Mouse (Mus musculus) forebrain, embryonic 13.5 days (tissue): Measurements from ENCODE around the gene Zfp266. TPM values are rescaled to one million over a fixed set of nuclear protein-coding genes. Genes with fewer than 3 reads are reported as not detected.
A peak's percentile ranks its signal among the peaks of the same experiment; 100 is the strongest.

Source experiments
- ATAC-seq: fragments of 200-750 bp; cut with Nextera tagmentation; 2 replicates; pipeline ENCODE4 v1.8.0; 2017
- H3K27ac ChIP-seq: fragments of 300-500 bp; sonication (generic); 2 replicates; pipeline ENCODE4 v1.5.1; 2015; ENCODE audit warnings: inconsistent platforms, mild to moderate bottlenecking, moderate library complexity
- H3K27me3 ChIP-seq: fragments of 300-500 bp; sonication (generic); 2 replicates; pipeline ENCODE4 v1.6.1; 2015; ENCODE audit warnings: mild to moderate bottlenecking, inconsistent platforms
- H3K36me3 ChIP-seq: fragments of 300-500 bp; sonication (generic); 2 replicates; pipeline ENCODE4 v1.6.1; 2015; ENCODE audit warnings: mild to moderate bottlenecking, inconsistent platforms; ENCODE audit not compliant: poor library complexity, severe bottlenecking
- H3K4me1 ChIP-seq: fragments of 300-500 bp; sonication (generic); 2 replicates; pipeline ENCODE4 v1.6.1; 2015; ENCODE audit warnings: inconsistent platforms
- H3K4me2 ChIP-seq: fragments of 300-500 bp; sonication (generic); 2 replicates; pipeline ENCODE4 v1.6.1; 2015; ENCODE audit warnings: inconsistent platforms, mild to moderate bottlenecking, moderate library complexity
- H3K4me3 ChIP-seq: fragments of 300-500 bp; sonication (generic); 2 replicates; pipeline ENCODE4 v1.5.1; 2015; ENCODE audit warnings: mild to moderate bottlenecking, inconsistent platforms
- H3K9ac ChIP-seq: fragments of 300-500 bp; sonication (generic); 2 replicates; pipeline ENCODE4 v1.6.1; 2015; ENCODE audit warnings: mild to moderate bottlenecking, inconsistent platforms
- H3K9me3 ChIP-seq: fragments of 300-500 bp; sonication (generic); replicated peaks from 2 replicates; pipeline ENCODE4 v1.6.1; 2016; ENCODE audit warnings: inconsistent platforms
- WGBS: fragments of 180-500 bp; shearing (Covaris S2); methylation state at CpG from one replicate; pipeline ENCODE4 v1.1.7; 2015; 5-methylcytosine and 5-hydroxymethylcytosine counted together
- polyA plus RNA-seq: library from polyadenylated mRNA; unstranded; fragments of >200 nt; fragmentation: Nextera tagmentation; extraction: Ambion mirVana; gene quantifications from 2 replicates; pipeline ENCODE4 v1.2.1, GENCODE M21; 2015

Zfp266 gene
- polyA plus RNA-seq, 1 experiment from 2014 or later: 158 TPM

DNA sequence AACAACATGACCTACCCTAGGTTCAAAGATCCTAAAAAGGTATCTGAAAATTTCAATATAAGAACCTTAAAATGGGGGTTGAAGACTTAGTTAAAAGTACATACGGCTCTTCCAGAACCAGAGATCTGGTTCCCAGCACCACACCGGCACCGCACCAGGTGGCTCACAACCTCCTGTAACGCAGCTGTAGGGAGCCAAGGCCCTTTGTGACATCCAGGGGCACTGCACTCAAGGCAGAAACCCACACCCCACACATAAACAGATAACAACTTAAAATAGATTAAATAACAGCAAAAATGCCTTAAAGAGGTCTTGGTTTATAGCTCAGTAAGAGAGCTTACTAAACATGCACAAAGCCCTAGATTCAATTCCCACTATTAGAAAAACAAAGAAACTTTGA lies 1.3 kb downstream of the Zfp266 start:
- ATAC-seq: no peak
- Histone ChIP-seq H3K4me2 (peak overlapping the region; percentile 93), H3K4me3 (peak overlapping the region; percentile 89), H3K4me1 (peaks cover 47% of the 10 kb centered on the region), H3K9ac (peak overlapping the region; percentile 74), H3K36me3 (peaks cover 36% of the 10 kb centered on the region), H3K27me3 (no peaks in the 10 kb centered on the region), H3K27ac (no peak overlapping the region), H3K9me3 (no peaks in the 10 kb centered on the region)
- WGBS: 8% methylated on average over 4 of the region's 4 CpGs

GRCm38 (mm10) chr9:20518708-20519107 lies 2.5 kb downstream of the Zfp266 start:
- Histone ChIP-seq H3K4me3 (peak overlapping the region; percentile 89; the same call in 1 of the 2 replicates), H3K27me3 (no peaks in the 10 kb centered on the region), H3K9me3 (no peaks in the 10 kb centered on the region), H3K27ac (no peak overlapping the region), H3K36me3 (peaks cover 47% of the 10 kb centered on the region), H3K4me2 (peak overlapping the region; percentile 93), H3K9ac (peak overlapping the region; percentile 74; the same call in 1 of the 2 replicates), H3K4me1 (peaks cover 58% of the 10 kb centered on the region)
- ATAC-seq: no peak
- 88% methylated on average over 4 of the region's 4 CpGs for WGBS

GRCm38 (mm10) chr9:20517727-20518126 lies 3.5 kb downstream of the Zfp266 start:
- WGBS: 97% methylated on average over 1 of the region's 1 CpGs
- H3K4me1 ChIP-seq: peaks cover 65% of the 10 kb centered on the region
- H3K36me3 ChIP-seq: peaks cover 57% of the 10 kb centered on the region

DNA sequence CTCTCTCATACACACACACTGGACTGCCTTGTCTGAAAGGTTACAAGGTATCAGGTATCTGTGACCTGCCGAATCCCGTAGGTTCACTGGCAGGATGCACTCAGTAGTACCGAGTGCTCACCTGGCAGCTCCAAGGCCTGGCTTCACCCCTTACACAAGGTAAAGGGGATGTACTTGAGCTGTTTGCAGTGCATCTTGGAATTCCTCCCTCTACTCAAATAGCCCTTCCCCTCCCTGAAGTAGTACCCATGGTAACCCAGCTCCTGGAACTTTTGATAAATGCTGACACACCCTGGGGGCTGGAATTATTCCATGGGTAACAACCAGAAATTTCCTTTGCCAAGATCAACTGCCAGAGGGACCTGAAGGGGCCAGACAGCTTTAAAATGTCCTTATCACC lies 7.2 kb downstream of the Zfp266 start:
- WGBS: 89% methylated on average over 3 of the region's 3 CpGs
- Histone ChIP-seq H3K36me3 (peaks cover 79% of the 10 kb centered on the region), H3K4me3 (no peak overlapping the region), H3K9ac (no peak overlapping the region), H3K27ac (no peak overlapping the region), H3K4me2 (no peak overlapping the region), H3K9me3 (no peaks in the 10 kb centered on the region), H3K4me1 (peaks cover 48% of the 10 kb centered on the region), H3K27me3 (no peaks in the 10 kb centered on the region)
- ATAC-seq: no peak

More at GRCm38 (mm10) chr9:20517727-20518126, 3.5 kb downstream of the Zfp266 start:
- H3K9ac ChIP-seq: no peak overlapping the region
- no peak for ATAC-seq
- no peak overlapping the region for H3K4me2 ChIP-seq
- no peaks in the 10 kb centered on the region for H3K27me3 ChIP-seq
- H3K4me3 ChIP-seq: no peak overlapping the region
- H3K9me3 ChIP-seq: no peaks in the 10 kb centered on the region
- H3K27ac ChIP-seq: no peak overlapping the region

DNA sequence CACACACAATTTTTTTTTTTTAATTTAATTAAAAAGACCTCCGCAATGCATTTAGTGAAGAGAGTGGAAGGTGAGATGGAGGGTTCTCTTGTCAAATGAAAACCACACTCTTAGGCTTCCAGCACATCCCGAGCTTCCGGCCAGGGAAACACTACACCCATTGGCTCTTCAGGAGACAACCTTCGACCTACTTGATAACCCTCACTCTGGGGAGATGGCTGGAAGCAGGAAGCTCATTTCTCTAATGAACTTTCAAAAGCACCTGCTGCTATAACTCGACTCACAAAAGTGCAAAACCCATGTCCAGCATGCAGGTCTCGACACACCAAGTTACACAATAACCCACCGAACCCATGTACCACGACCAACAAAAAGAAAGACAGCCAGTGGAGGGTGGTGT lies 8.5 kb downstream of the Zfp266 start:
- Histone ChIP-seq H3K27ac (no peak overlapping the region), H3K36me3 (peaks cover 69% of the 10 kb centered on the region), H3K9me3 (no peaks in the 10 kb centered on the region), H3K4me1 (peaks cover 36% of the 10 kb centered on the region), H3K4me2 (no peak overlapping the region), H3K27me3 (no peaks in the 10 kb centered on the region), H3K9ac (no peak overlapping the region), H3K4me3 (no peak overlapping the region)
- no peak for ATAC-seq
- 87% methylated on average over 8 of the region's 8 CpGs for WGBS

GRCm38 (mm10) chr9:20511645-20512044 lies 9.6 kb downstream of the Zfp266 start:
- peaks cover 27% of the 10 kb centered on the region; the same call in 1 of the 2 replicates for H3K4me1 ChIP-seq
- H3K27me3 ChIP-seq: no peaks in the 10 kb centered on the region
- no peak for ATAC-seq
- peaks cover 70% of the 10 kb centered on the region for H3K36me3 ChIP-seq
- H3K9ac ChIP-seq: no peak overlapping the region
- H3K27ac ChIP-seq: no peak overlapping the region
- H3K9me3 ChIP-seq: no peaks in the 10 kb centered on the region
- no peak overlapping the region for H3K4me3 ChIP-seq
- no peak overlapping the region for H3K4me2 ChIP-seq
- WGBS: 91% methylated on average over 4 of the region's 4 CpGs

DNA sequence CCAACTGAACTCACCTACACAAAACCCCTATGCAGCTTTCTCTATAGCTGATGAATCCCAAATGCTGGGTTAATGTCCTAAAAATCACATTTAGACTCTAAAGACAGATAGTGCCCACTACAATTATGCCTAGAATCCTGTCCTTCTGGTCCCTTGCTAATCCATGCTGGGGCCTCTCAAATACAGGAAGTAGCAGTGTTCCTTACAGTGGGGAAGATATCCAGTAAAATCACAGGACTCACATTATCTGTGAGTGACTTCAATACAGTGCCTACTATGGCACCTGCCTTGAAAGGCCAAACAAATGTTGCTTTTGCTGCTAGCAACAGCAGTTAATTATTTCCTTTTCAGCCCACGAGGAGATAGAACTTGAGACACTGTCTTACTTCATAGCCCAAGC lies 10.9 kb downstream of the Zfp266 start:
- no peak for ATAC-seq
- 69% methylated on average over 1 of the region's 1 CpGs for WGBS
- Histone ChIP-seq H3K36me3 (peaks cover 70% of the 10 kb centered on the region), H3K4me1 (peaks cover 21% of the 10 kb centered on the region; the same call in 1 of the 2 replicates), H3K4me2 (no peak overlapping the region), H3K27me3 (no peaks in the 10 kb centered on the region), H3K9me3 (no peaks in the 10 kb centered on the region), H3K9ac (no peak overlapping the region), H3K27ac (no peak overlapping the region), H3K4me3 (no peak overlapping the region)

GRCm38 (mm10) chr9:20509676-20510075 lies 11.5 kb downstream of the Zfp266 start:
- Histone ChIP-seq H3K4me1 (peaks cover 16% of the 10 kb centered on the region; the same call in 1 of the 2 replicates), H3K27ac (no peak overlapping the region), H3K9me3 (no peaks in the 10 kb centered on the region), H3K4me3 (no peak overlapping the region), H3K27me3 (no peaks in the 10 kb centered on the region), H3K36me3 (peaks cover 70% of the 10 kb centered on the region), H3K9ac (no peak overlapping the region), H3K4me2 (no peak overlapping the region)
- ATAC-seq: no peak
- WGBS: 87% methylated on average over 3 of the region's 3 CpGs

- no peak overlapping the region for H3K4me3 ChIP-seq
- no peak overlapping the region for H3K4me2 ChIP-seq
- H3K27ac ChIP-seq: no peak overlapping the region
- H3K9me3 ChIP-seq: no peaks in the 10 kb centered on the region
- no peak overlapping the region for H3K9ac ChIP-seq
- H3K27me3 ChIP-seq: no peaks in the 10 kb centered on the region
- WGBS: 91% methylated on average over 5 of the region's 5 CpGs
- H3K36me3 ChIP-seq: peaks cover 78% of the 10 kb centered on the region
- H3K4me1 ChIP-seq: no peaks in the 10 kb centered on the region
- ATAC-seq: no peak
Observed at GRCm38 (mm10) chr9:20504801-20505200, 16.4 kb downstream of the Zfp266 start.

DNA sequence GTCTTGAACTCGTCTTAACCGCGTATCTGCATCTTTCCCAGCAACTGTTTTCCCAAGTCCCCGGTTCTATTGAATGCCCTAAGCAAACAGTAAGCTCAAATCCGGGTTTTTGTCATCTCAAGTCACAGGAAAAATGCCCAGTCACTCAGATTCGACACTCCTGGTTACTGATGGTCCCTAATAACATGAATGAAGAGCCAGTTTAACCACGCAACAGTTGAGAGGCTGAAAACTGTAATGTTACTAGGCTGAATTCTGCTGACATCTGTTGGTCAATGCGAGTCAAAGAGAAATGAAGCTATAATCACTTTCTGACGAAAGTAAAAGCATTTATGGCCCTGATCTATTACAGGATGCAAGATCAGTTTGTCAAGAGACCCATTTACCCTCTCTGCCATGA lies 27.9 kb downstream of the Zfp266 start:
- Histone ChIP-seq H3K4me1 (peaks cover 38% of the 10 kb centered on the region), H3K4me2 (peak overlapping the region; percentile 83), H3K9ac (peak overlapping the region; percentile 89), H3K36me3 (peaks cover 38% of the 10 kb centered on the region), H3K9me3 (no peaks in the 10 kb centered on the region), H3K27ac (peak overlapping the region; percentile 94), H3K27me3 (no peaks in the 10 kb centered on the region), H3K4me3 (peak overlapping the region; percentile 76)
- WGBS: 7% methylated on average over 9 of the region's 9 CpGs
- no peak for ATAC-seq

- Histone ChIP-seq H3K4me1 (peaks cover 38% of the 10 kb centered on the region), H3K27ac (peak within 1 kb of the TSS; percentile 94), H3K9me3 (no peaks in the 10 kb centered on the region), H3K4me2 (peak within 1 kb of the TSS; percentile 83), H3K36me3 (peaks cover 32% of the 10 kb centered on the region), H3K4me3 (peak within 1 kb of the TSS; percentile 76), H3K27me3 (no peaks in the 10 kb centered on the region), H3K9ac (peak within 1 kb of the TSS; percentile 89)
- peak; percentile 98 for ATAC-seq
- WGBS: 2% methylated on average over 40 of the region's 40 CpGs
Observed at GRCm38 (mm10) chr9:20492527-20493233, 28.5 kb downstream of the Zfp266 start, which contains the start of gene Zfp426. Zfp426 (minus strand) TSS chr9:20492746.

DNA sequence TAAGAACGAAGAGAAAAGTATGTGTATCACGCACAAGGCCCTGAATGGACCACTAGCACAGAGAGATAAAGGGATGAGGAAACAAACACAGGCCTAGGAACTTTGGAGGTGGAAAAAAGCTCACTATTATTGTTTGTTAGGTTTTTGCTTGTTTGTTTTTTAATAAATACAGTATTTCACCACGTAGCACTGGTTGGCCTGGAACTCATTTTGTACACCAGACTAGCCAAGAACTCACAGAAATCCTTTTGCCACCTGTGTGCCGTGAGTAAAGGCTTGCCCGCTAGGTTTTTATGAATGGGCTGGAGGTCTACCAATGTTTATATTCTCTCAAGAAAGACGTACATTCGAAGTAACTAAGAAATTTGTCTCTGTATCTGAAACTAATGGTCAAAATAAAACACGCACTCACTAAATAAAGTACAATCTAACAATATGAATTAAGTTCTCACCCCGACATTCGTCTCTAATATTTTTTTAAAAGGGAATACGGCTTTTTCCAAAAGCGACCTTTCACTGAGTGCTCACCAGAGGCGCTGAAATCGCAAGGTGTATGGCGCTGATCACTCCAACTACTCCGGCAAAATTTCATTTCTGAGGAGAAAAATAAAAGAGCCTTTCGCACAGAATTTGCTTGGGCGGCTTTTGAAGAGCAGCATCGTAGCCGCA lies 29.2 kb downstream of the Zfp266 start:
- H3K27ac ChIP-seq: peak overlapping the region; percentile 94
- WGBS: 12% methylated on average over 20 of the region's 20 CpGs

More for the DNA sequence above, 29.2 kb downstream of the Zfp266 start:
- Histone ChIP-seq H3K4me3 (peak overlapping the region; percentile 76), H3K27me3 (no peaks in the 10 kb centered on the region), H3K9me3 (no peaks in the 10 kb centered on the region), H3K36me3 (peaks cover 26% of the 10 kb centered on the region), H3K4me2 (peak overlapping the region; percentile 83), H3K4me1 (peaks cover 38% of the 10 kb centered on the region), H3K9ac (peak overlapping the region; percentile 89)
- ATAC-seq: no peak
